Mouse (Mus musculus) limb, embryonic 14.5 days (tissue): ENCODE data around the gene Sec14l1. TPM values are rescaled to one million over a fixed set of nuclear protein-coding genes. Genes with fewer than 3 reads are reported as not detected.
A peak's percentile ranks its signal among the peaks of the same experiment; 100 is the strongest.

Experiments used
- ATAC-seq: fragments of 200-750 bp; cut with Nextera tagmentation; 2 replicates; pipeline ENCODE4 v1.8.0; 2017; ENCODE audit warnings: low read depth, moderate number of reproducible peaks, moderate TSS enrichment; ENCODE audit not compliant: low FRiP score
- DNase-seq: peaks from one replicate; pipeline ENCODE4 v3.0.0-alpha.2; 2015; ENCODE audit warnings: low spot score
- H3K27ac ChIP-seq: fragments of 300-500 bp; sonication (generic); replicated peaks from 2 replicates; pipeline ENCODE4 v1.5.1; 2014; ENCODE audit warnings: low read depth, mild to moderate bottlenecking, low read length, moderate library complexity, mixed read lengths
- H3K27me3 ChIP-seq: fragments of 300-500 bp; sonication (generic); 2 replicates; pipeline ENCODE4 v1.6.1; 2014; ENCODE audit warnings: low read length, mixed read lengths; ENCODE audit not compliant: control insufficient read depth, insufficient read depth
- H3K36me3 ChIP-seq: fragments of 300-500 bp; sonication (generic); 2 replicates; pipeline ENCODE4 v1.6.1; 2014; ENCODE audit warnings: mild to moderate bottlenecking, low read length, moderate library complexity, mixed read lengths; ENCODE audit not compliant: control insufficient read depth, insufficient read depth
- H3K4me1 ChIP-seq: fragments of 300-500 bp; sonication (generic); 2 replicates; pipeline ENCODE4 v1.6.1; 2014; ENCODE audit warnings: antibody characterized with exemption, low read length, mixed read lengths; ENCODE audit not compliant: control insufficient read depth, insufficient read depth
- H3K4me2 ChIP-seq: fragments of 300-500 bp; sonication (generic); replicated peaks from 2 replicates; pipeline ENCODE4 v1.6.1; 2014; ENCODE audit warnings: low read depth, mild to moderate bottlenecking, low read length, moderate library complexity; ENCODE audit not compliant: severe bottlenecking
- H3K4me3 ChIP-seq: fragments of 300-500 bp; sonication (generic); replicated peaks from 2 replicates; pipeline ENCODE4 v1.5.1; 2014; ENCODE audit warnings: low read length
- H3K9ac ChIP-seq: fragments of 300-500 bp; sonication (generic); 2 replicates; pipeline ENCODE4 v1.6.1; 2014; ENCODE audit warnings: mild to moderate bottlenecking, low read depth, low read length, moderate library complexity; ENCODE audit not compliant: severe bottlenecking
- H3K9me3 ChIP-seq: fragments of 300-500 bp; sonication (generic); 2 replicates; pipeline ENCODE4 v1.6.1; 2016; ENCODE audit warnings: low read length; ENCODE audit not compliant: control insufficient read depth
- POLR2A ChIP-seq: fragments of 200-500 bp; IDR thresholded peaks from 2 replicates; pipeline ENCODE4 v1.8.0; 2012; ENCODE audit warnings: inconsistent platforms, mild to moderate bottlenecking, moderate library complexity, borderline replicate concordance; ENCODE audit not compliant: insufficient read depth, insufficient read length; ENCODE audit errors: extremely low read depth
- WGBS: fragments of 180-500 bp; shearing (Covaris S2); extraction: QIAGEN DNeasy Blood & Tissue Kit; methylation state at CpG from one replicate; pipeline ENCODE4 v1.1.7; 2014; 5-methylcytosine and 5-hydroxymethylcytosine counted together
- polyA plus RNA-seq, 2 experiments: library from polyadenylated mRNA; depleted of rRNA in 1 of 2; stranded (reverse) in 1 of 2; unstranded in 1 of 2; fragments of >200 nt; fragmentation: Nextera tagmentation in 1 of 2; extraction: Ambion mirVana in 1 of 2; gene quantifications; 2 replicates each; pipeline versions ENCODE4 v1.2.1 to v1.2.3; 2012 to 2014

Sec14l1 gene
- polyA plus RNA-seq, 2 experiments = 38.7 to 72.5 TPM

DNA sequence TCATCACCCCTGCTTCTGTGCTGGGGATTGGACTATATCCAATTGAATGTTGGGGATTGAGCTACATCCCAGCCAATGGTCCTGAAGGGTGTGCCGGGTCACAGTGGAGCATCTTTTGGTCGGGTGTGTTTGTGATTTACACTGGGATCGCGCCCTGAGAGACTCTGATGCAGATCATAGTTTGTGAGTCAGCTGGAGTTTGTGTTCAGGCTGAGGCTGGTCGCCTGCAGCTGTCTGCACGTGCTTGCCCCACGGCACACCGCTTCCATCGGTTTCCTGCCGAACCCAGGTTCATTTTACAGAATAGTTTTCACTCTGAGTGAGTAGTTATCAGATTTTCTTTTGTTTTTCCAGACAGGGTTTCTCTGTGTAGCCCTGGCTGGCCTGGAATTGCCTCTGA is 9.6 kb downstream of the Sec14l1 start:
- DNase-seq (no peak), ATAC-seq (no peak)
- Histone ChIP-seq H3K27ac (0 out of 2 replicates have a peak overlapping the region, but pooled peaks have one; percentile 26), H3K4me3 (no peak overlapping the region), H3K4me2 (no peak overlapping the region), H3K27me3 (no peaks in the 10 kb centered on the region), H3K9me3 (no peaks in the 10 kb centered on the region), H3K36me3 (peaks cover 35% of the 10 kb centered on the region), H3K4me1 (peaks cover 48% of the 10 kb centered on the region), H3K9ac (no peak overlapping the region)
- 58% methylated on average over 10 of the region's 10 CpGs for WGBS
- TF ChIP-seq POLR2A = no peak

DNA sequence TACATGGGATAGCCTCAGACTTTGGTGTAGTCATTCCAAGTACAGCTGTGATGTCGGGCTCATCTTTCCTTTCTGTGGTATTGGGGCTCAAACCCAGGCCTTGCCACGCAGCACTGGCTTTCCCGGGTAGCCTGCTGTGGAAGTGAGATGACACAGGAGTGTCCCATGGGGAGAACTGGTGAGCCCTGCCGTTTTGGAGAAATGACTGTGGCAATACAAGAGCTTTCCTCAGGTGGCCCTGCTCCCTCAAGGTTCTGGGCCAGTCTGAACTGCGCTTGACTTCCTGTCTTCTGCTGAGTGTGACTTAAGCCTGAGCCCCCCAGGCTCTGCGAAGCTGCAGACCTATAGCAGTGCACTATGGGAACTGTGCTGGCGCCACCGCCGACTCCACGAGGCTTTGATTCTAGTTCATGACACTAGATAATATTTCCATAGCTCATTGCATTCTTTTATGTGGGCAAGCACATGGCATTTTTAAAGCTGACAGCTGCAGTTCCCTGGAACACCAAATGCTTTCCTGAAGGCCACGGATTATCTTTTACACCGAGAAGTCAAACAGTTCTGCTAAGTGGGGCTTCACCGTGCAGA is 12.4 kb downstream of the Sec14l1 start:
- ATAC-seq (peak; percentile 72; the same call in 1 of the 2 replicates), DNase-seq (peak; percentile 67)
- no peaks in the 10 kb centered on the region for H3K27me3 ChIP-seq
- 60% methylated on average over 13 of the region's 13 CpGs for WGBS
- peaks cover 43% of the 10 kb centered on the region for H3K4me1 ChIP-seq
- no peak overlapping the region for H3K4me2 ChIP-seq
- no peak overlapping the region for H3K9ac ChIP-seq
- H3K4me3 ChIP-seq = no peak overlapping the region
- no peaks in the 10 kb centered on the region for H3K9me3 ChIP-seq
- peak overlapping the region; percentile 72; the same call in 1 of the 2 replicates for H3K27ac ChIP-seq
- peaks cover 26% of the 10 kb centered on the region for H3K36me3 ChIP-seq
- TF ChIP-seq POLR2A = no peak

DNA sequence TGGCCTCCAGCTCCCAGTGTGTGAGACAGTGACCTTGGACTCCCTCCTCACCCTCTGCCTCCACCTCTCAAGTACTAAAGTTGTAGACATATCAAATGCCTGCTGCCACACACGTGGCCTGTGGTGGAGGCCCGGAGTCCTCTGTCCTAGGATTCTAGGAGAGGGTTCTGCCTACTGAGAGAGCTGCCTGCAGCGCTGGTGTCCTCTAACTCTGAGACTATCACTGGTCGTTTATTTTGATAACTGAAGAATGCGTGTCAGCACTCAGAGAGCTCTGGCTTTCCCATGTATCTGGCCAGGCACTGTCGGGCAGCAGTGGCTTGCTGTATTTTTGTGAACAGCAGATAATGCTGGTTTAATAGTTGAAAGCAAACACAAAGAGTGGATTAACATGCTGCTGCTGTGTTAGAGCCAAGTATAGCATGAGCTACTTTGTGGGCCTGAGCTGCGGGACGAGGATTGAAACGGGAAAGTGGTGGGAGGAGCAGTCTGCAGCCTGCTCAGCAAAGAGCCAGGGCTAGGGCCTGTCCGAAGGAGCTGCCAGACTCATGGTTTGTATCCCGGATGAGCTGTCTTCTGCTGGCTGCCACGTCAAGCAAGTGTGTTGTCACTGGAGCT is 13.1 kb downstream of the Sec14l1 start:
- Histone ChIP-seq H3K9ac (no peak overlapping the region), H3K4me1 (peaks cover 43% of the 10 kb centered on the region), H3K4me2 (no peak overlapping the region), H3K27ac (peak overlapping the region; percentile 72), H3K27me3 (no peaks in the 10 kb centered on the region), H3K9me3 (no peaks in the 10 kb centered on the region), H3K4me3 (no peak overlapping the region), H3K36me3 (peaks cover 30% of the 10 kb centered on the region)
- ATAC-seq = peak; percentile 62; the same call in 1 of the 2 replicates
- WGBS = 39% methylated on average over 12 of the region's 12 CpGs
- DNase-seq = no peak
- no peak for TF ChIP-seq POLR2A

DNA sequence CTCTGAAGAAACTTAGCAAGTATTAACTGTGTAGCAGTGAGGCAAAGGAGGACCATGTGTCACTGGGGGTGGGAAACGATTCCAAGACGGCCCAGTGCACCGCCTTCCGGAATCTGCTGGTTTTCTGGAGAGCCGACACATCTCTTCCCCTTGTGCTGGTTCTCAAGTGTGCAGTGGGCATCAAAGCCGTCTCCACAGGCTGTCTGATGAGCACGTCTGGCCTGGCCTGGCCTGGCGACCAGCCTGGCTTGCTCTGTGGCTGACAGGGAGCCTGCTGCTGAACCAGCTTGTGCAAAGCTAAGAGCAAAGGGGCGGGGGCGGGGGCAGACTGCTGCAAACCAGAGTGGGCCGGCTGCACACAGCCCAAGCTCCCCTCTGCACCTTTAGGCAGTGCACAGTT is 14.5 kb downstream of the Sec14l1 start:
- no peak overlapping the region for H3K4me2 ChIP-seq
- ATAC-seq (no peak), DNase-seq (no peak)
- H3K36me3 ChIP-seq = peaks cover 28% of the 10 kb centered on the region
- WGBS = 46% methylated on average over 11 of the region's 11 CpGs
- H3K27me3 ChIP-seq = no peaks in the 10 kb centered on the region
- peaks cover 44% of the 10 kb centered on the region for H3K4me1 ChIP-seq
- H3K27ac ChIP-seq = peak overlapping the region; percentile 56
- no peak for TF ChIP-seq POLR2A
- no peaks in the 10 kb centered on the region for H3K9me3 ChIP-seq
- H3K9ac ChIP-seq = 0 out of 2 replicates have a peak overlapping the region, but pooled peaks have one; percentile 21
- H3K4me3 ChIP-seq = no peak overlapping the region

DNA sequence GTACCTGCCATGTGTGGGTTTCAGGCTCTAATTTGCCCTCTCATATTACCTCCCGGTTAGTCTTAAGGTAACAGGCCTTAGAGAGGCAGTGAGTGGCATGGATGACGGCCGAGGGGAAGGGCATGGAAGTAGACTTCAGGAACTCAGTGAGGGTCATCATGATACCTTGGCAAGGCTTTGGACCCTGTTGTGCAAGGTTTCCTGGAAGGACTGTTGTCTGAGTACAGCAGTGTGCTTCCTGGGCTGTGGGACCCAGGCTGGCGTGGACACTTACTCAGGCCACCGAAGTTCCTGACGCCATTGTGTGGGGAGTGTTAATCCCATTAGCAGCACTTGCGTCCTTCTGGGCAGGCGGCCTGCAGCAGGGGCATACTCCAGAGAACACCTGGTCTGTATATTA is 15.1 kb downstream of the Sec14l1 start:
- Histone ChIP-seq H3K27me3 (no peaks in the 10 kb centered on the region), H3K36me3 (peaks cover 27% of the 10 kb centered on the region), H3K9ac (no peak overlapping the region), H3K9me3 (no peaks in the 10 kb centered on the region), H3K4me1 (peaks cover 48% of the 10 kb centered on the region), H3K27ac (peak overlapping the region; percentile 56; the same call in 1 of the 2 replicates), H3K4me2 (no peak overlapping the region), H3K4me3 (no peak overlapping the region)
- ATAC-seq (no peak), DNase-seq (no peak)
- 66% methylated on average over 8 of the region's 8 CpGs for WGBS
- no peak for TF ChIP-seq POLR2A
